Mouse (Mus musculus) natural killer cell, adult 2 months (primary cell): Measurements from ENCODE around the gene Pak1ip1.
A peak's percentile ranks its signal among the peaks of the same experiment; 100 is the strongest.

Experiments used
- DNase-seq, 2 experiments: peaks; one replicate each; pipeline ENCODE4 v3.0.0; 2022; ENCODE audit warnings: low spot score in 2 of 2

Gene Pak1ip1

DNA sequence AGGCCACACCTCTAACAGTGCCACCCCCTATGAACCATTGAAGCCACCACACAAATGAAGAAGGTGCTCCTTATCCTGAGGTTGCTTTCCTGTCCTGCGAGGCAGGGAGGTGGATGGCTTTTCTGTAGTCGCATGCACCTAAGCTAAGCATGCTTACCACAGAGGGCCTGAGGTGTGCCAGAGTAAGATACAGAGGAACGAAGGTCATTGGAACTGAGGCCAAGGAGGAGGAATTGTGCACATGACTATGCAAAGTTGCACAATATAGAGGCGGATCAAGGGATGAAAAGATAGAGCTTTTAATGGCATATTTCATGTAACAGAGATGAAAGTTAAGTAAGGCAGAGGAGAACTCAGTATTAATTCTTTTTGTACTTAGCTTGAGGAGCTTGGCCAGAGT lies 5.4 kb downstream of the Pak1ip1 start:
- DNase-seq, result no peak

DNA sequence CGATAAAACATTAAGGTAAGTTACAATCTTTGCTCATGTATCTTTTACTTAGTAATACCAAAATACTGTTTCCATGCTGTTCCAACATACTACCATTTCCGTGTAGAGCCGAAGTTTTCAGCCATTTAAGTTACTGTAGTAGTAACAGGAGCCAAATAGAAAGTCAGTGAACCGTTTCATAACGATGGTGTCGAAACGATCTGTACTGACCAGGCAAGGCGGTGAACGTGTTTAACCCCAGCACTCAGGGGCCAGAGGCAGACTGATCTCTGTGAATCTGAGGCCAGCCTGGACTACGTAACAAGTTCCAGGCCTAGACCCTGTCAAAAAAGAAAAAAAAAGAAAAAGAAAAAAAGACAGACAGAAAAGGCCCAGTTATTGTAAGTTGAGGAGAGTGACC lies 7.4 kb downstream of the Pak1ip1 start:
- DNase-seq, result no peak

DNA sequence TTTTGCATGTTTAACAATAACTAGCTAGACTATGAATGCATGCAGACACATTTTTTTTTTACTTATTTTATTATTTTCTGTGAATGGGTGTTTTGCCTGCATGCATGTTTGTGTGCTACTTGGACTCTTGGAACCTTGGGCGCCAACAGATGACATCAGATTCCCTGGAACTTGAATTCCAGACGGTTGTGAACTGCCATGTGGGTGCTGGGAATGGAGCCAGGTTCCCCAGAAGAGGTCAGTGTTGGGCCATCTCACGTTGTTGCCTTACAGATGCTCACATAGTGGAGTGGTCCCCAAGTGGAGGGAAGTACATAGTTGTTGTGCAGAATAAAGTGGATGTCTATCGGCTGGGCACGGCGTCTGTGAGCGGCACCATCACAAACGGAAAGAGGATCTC lies 8.1 kb downstream of the Pak1ip1 start:
- DNase-seq, result no peak

DNA sequence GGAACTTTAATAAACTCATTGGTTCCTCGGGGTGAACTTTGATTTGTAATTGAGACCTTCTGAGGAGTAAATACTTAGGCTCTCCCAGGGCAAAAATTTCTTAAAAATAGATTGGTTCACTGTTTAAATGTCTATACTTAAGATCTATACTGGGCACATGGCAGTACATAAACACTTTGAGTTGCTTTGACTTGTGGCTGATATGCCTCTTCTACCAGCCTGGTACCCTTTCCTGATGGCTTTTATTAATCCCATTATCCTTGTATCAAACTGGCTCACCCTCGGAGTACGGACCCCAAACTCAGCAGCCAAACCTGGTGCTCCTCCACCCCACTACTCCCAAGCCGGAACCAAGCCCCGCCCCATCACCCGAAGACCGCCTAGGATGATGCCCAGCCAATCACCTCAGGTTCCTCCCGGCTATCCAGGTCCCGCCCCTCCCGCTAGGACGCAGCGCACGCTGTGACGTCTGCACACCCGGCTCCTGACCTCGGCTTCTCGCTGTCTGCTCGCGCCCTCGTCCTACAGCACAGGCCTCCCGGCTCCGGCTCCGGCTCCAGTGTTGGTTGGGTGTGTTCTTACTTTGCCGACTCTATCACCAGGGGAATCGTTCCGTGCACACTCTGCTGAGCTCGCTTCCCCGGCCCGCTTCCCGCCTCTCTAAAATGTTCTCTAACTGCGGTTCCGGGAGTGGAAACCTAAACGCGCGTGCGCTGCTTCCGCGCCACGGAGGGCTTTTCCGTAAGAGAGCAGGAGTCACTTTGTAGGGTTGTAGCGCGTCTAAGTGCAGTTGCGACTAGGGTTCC lies 15.2 kb downstream of the Pak1ip1 start, which contains the start of gene Tmem14c:
Tmem14c (plus strand) TSS at position 464 of the 806 bp plus-strand sequence.
- DNase-seq, result peak; percentile 87 to 90

- no peak for DNase-seq
Measured at GRCm38 (mm10) chr13:41016797-41017405, 16.1 kb downstream of the Pak1ip1 start.

DNA sequence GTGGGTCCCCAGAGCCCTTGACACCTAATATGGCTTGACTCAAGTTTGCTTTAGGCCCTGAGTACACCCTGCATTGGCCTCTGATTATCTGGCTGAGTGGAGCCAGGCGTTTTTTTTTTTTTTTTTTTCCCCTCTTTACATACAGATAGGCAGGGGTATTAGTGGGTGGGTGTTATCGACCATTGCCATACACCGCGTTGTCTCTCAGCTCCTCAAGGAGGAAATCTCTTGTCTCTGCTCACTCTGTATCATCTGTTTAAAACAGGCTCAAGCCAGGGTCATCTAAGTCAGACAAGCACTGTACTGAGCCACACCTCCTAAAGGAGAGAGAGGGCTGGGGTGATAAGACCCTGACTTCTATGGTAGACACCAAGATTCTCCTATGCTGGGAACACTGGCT lies 17.0 kb downstream of the Pak1ip1 start:
- DNase-seq, result no peak

GRCm38 (mm10) chr13:41018236-41018635 lies 17.4 kb downstream of the Pak1ip1 start:
- no peak for DNase-seq

- DNase-seq, result no peak
Measured at GRCm38 (mm10) chr13:41018756-41019591, 18.2 kb downstream of the Pak1ip1 start.

DNA sequence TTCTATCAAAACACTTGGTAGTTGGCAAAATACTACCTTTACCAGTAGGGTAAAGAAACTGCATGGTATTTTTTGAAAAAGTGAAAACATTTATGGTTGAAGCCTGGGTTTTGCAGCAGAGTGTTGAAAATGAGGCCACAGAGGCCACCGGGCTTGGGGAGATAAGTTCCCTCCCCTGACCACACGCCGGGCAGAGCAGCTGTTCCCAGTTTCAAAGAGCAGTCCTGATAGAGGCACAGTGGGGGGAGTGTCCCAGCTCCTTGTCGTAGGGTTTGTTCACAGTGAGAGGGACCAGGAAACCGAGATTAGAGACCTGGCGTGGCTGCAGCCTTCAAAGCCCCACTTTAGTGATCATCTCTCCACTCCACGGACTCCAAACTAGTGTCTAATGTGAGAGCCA lies 19.7 kb downstream of the Pak1ip1 start:
- no peak for DNase-seq

DNA sequence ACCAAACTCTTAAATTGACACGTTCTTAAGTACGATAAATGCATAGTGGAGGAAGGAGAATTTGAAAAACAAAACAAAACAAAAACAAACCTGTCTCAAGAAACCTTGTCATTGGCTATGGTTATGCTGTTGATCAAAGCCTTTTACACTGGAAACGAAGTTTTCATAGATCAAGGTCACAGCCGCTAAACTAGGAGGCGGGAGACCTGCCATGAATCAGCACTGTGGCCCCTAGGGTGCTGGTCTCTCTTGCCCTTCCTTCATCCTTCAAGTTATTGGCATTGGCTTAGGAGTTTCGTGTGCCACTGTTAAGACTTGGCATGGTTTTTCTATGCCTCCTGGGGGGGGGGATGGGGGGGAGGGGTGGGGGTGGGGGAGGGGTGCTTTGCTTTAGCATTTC lies 20.8 kb downstream of the Pak1ip1 start:
- DNase-seq, result no peak

GRCm38 (mm10) chr13:41022099-41022498 lies 21.3 kb downstream of the Pak1ip1 start:
- DNase-seq, result no peak

DNA sequence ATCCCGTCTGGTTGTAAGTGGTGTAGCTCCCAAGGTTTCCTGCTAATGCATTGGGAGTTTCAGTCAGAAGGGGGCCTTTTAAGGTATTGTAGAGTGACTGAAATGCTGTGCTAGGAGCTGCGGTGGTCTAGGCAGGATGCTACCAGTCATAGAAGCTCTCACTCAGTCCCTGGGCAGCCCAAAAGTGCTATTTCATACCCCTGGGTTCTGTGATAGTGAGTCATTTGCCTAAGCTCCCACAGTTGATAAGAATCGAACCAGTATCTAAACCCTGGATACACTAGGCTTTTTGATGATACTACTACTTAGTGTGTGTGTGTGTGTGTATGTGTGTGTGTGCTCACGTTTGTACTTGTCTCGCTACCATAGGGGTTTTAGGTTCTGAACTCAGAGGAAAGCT lies 29.3 kb downstream of the Pak1ip1 start:
- no peak for DNase-seq

DNA sequence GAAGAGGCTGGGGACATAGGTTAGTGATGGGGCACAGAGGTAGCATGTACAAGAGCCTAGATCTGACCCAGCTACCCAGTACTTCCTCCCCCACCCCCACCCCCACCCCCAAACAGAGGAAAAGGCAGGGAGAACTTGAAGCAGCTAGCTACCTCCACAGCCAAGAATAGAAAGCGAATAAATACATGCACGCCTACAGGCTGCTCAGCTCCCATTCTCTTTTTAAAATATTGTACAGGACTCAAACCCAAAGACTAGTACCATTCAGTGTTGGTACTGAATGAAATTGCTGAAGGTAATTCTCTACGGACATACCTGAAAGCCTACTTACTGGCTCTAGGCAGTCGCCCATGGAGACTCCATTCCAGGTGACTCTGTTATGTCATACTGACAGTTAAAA lies 41.7 kb downstream of the Pak1ip1 start:
- no peak for DNase-seq

- no peak for DNase-seq
Measured at GRCm38 (mm10) chr13:41045901-41046300, 45.1 kb downstream of the Pak1ip1 start.

GRCm38 (mm10) chr13:41047280-41047679 lies 46.5 kb downstream of the Pak1ip1 start:
- no peak for DNase-seq

- DNase-seq, result no peak
Measured at GRCm38 (mm10) chr13:41051965-41052364, 51.1 kb downstream of the Pak1ip1 start.
